Mouse (Mus musculus): ENCODE results near the gene Stpg4. TPM values are rescaled to one million over a fixed set of nuclear protein-coding genes. Genes with fewer than 3 reads are reported as not detected.

Gene Stpg4
- polyA plus RNA-seq, 1 experiment from 2014 or later = 0.27 TPM

DNA sequence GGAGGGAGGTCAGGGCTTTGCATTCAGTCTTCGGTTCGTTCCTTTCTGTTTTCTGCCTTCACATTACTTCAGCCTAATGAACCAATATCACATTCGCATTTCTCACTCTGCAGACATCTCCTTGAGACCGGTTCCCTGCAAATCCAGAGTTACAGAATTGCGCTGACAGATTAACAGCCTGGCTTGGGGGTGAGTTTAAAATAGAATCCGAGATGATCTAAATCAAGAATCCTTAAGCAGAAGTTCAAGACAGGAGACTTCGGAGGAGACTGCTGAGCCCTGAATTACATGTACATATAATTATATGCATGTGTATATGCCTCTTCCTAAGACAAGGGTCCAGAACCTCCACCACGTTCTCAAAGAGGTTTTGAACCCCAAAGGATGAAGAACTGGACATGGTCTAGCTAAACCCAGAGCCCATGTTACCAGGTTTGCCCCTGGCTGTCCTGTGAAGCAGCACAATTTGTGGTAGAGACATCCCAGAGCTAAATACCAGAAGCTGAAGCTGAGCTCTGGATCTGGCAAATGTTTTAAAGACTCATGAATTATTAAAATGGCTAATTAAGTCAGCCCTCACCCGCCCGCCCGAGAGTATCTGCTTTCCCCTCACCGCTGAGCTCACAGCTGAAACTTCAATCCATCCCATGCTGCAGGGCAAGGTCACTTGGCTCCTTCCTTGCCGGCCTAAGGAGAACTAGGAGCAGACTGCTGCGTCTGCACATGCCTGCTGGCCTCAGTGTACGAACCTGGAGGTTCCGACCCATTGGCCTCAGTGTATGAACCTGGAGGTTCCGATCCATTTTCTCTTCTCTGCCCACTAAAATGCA is 33.3 kb upstream of the Stpg4 start:
- Histone ChIP-seq H3K27ac (replicated peaks) (peak overlapping the region; percentile 89), H3K27me3 (replicated peaks) (0 out of 2 replicates have a peak, but pooled peaks cover 3% of the 10 kb centered on the region), H3K9ac (peak overlapping the region; percentile 72), H3K4me1 (peaks cover 42% of the 10 kb centered on the region), H3K36me3 (no peaks in the 10 kb centered on the region), H3K9me3 (no peaks in the 10 kb centered on the region), H3K4me2 (peak overlapping the region; percentile 66), H3K4me3 (peak overlapping the region; percentile 35)
- ATAC-seq (ENCODE audit: extremely low read depth, insufficient number of reproducible peaks, low FRiP score, low TSS enrichment) = no peak
- 35% methylated on average over 17 of the region's 17 CpGs for WGBS

GRCm38 (mm10) chr17:87459750-87460668 is 32.5 kb upstream of the Stpg4 start:
- peak overlapping the region; percentile 72 for H3K9ac ChIP-seq

DNA sequence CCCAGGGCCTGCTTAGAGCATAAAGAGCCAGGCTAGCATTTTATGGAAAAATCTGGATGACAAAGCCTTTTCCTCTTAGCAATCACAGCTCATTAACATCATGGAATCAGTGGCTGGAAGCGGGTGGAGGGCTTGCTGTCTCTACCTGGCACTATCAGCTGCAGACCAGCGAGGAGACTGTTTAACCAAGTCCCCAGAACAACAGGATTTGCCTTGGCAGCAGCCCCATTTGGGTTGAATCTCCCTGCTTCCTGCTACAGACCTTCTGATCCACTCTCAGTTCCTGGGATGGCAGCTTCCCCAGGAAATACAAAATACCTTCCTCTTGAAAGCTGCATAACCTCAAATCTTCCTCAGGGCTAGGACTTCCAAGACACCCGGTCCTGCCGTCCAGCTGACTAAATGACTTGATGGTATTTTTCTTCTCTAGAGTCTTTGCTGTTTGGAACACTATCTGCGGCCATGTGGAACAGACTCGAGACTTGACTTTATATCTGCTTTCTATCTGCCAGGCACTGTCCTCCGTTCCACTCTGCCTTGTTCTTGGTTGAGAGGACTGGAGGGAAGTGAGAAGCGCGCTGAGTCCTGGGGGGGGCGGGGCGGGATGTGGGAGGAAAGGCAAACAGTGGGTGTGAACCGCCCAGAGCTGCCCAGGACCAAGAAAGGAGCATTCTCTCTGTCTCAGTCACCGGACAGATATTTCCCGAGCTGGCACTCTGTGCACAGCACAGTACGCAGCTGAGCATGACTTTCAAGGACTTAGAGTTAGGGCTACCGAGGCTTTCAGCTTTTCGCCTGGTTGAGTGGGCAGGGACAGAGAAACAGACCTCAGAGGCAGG is 31.6 kb upstream of the Stpg4 start:
- peak; percentile 53; the same call in 1 of the 2 replicates for ATAC-seq (ENCODE audit: extremely low read depth, insufficient number of reproducible peaks, low FRiP score, low TSS enrichment)
- Histone ChIP-seq H3K4me3 (peak overlapping the region; percentile 35), H3K9me3 (no peaks in the 10 kb centered on the region), H3K36me3 (no peaks in the 10 kb centered on the region), H3K4me2 (peak overlapping the region; percentile 66), H3K4me1 (peaks cover 42% of the 10 kb centered on the region), H3K27ac (replicated peaks) (peak overlapping the region; percentile 89), H3K27me3 (replicated peaks) (0 out of 2 replicates have a peak, but pooled peaks cover 5% of the 10 kb centered on the region), H3K9ac (peak overlapping the region; percentile 72)
- 6% methylated on average over 15 of the region's 17 CpGs for WGBS

More at GRCm38 (mm10) chr17:87459750-87460668, 32.5 kb upstream of the Stpg4 start:
- WGBS = 10% methylated on average over 14 of the region's 14 CpGs
- peak overlapping the region; percentile 66 for H3K4me2 ChIP-seq
- ATAC-seq (ENCODE audit: extremely low read depth, insufficient number of reproducible peaks, low FRiP score, low TSS enrichment) = no peak
- peak overlapping the region; percentile 35 for H3K4me3 ChIP-seq
- 0 out of 2 replicates have a peak, but pooled peaks cover 5% of the 10 kb centered on the region for H3K27me3 ChIP-seq (replicated peaks)
- H3K4me1 ChIP-seq = peaks cover 42% of the 10 kb centered on the region
- H3K9me3 ChIP-seq = no peaks in the 10 kb centered on the region
- no peaks in the 10 kb centered on the region for H3K36me3 ChIP-seq
- H3K27ac ChIP-seq (replicated peaks) = peak overlapping the region; percentile 89

- 0 out of 2 replicates have a peak, but pooled peaks cover 5% of the 10 kb centered on the region for H3K27me3 ChIP-seq (replicated peaks)
- no peak overlapping the region for H3K4me3 ChIP-seq
- no peaks in the 10 kb centered on the region for H3K36me3 ChIP-seq
- ATAC-seq (ENCODE audit: extremely low read depth, insufficient number of reproducible peaks, low FRiP score, low TSS enrichment) = no peak
- H3K4me1 ChIP-seq = peaks cover 49% of the 10 kb centered on the region
- no peak overlapping the region; the same call in 1 of the 2 replicates for H3K9ac ChIP-seq
- no peak overlapping the region for H3K4me2 ChIP-seq
- 53% methylated on average over 7 of the region's 7 CpGs for WGBS
- H3K9me3 ChIP-seq = no peaks in the 10 kb centered on the region
- no peak overlapping the region for H3K27ac ChIP-seq (replicated peaks)
These were observed 30.4 kb upstream of the Stpg4 start for GRCm38 (mm10) chr17:87457961-87458360.

DNA sequence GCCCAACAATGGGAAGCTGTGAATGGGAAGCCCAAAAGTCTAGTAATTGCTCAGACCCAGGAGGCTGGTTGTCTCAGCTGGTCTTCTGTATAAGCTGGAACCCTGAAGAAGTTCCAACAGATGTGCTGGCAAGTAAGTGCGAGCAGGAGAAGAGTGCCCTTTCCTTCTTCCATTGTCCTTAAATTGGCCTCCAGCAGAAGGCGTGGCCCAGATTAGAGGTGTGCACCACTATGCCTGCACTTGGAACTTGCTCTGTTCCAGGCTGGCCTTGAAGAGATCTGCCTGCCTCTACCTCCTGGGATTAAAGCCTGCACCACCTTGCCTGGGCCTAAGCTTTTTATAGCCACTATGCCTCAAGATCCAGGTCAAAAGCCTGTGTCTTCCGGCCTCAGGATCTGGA is 26.6 kb upstream of the Stpg4 start:
- Histone ChIP-seq H3K4me3 (no peak overlapping the region), H3K36me3 (no peaks in the 10 kb centered on the region), H3K9ac (no peak overlapping the region), H3K27me3 (replicated peaks) (0 out of 2 replicates have a peak, but pooled peaks cover 3% of the 10 kb centered on the region), H3K9me3 (no peaks in the 10 kb centered on the region), H3K4me1 (peaks cover 27% of the 10 kb centered on the region), H3K4me2 (no peak overlapping the region), H3K27ac (replicated peaks) (no peak overlapping the region)
- ATAC-seq (ENCODE audit: extremely low read depth, insufficient number of reproducible peaks, low FRiP score, low TSS enrichment) = no peak
- 74% methylated on average over 3 of the region's 3 CpGs for WGBS

DNA sequence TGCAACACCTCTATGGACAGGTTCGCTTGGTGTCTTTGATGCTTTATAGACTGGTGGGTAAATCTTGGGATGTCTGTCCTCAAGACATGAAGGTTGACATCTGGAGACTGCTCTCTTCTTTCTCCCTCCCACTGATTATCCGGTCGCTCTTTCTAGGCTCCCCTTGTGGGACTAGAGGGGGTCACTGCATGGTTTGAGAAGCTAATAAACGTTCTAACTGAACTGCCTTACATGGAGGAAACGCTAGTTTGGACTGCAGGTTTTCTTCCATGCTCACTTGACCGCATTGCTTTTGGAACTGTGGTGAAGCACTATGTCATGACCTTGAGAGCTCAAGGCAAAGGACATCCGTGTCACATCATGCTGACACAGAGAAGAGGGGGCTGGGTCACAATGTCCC is 25.8 kb upstream of the Stpg4 start:
- H3K4me2 ChIP-seq = no peak overlapping the region
- WGBS = 69% methylated on average over 7 of the region's 7 CpGs
- H3K36me3 ChIP-seq = no peaks in the 10 kb centered on the region
- no peak for ATAC-seq (ENCODE audit: extremely low read depth, insufficient number of reproducible peaks, low FRiP score, low TSS enrichment)
- no peak overlapping the region for H3K27ac ChIP-seq (replicated peaks)
- H3K9ac ChIP-seq = no peak overlapping the region
- H3K9me3 ChIP-seq = no peaks in the 10 kb centered on the region
- H3K4me3 ChIP-seq = no peak overlapping the region
- peaks cover 24% of the 10 kb centered on the region for H3K4me1 ChIP-seq
- 0 out of 2 replicates have a peak, but pooled peaks cover 3% of the 10 kb centered on the region for H3K27me3 ChIP-seq (replicated peaks)

GRCm38 (mm10) chr17:87448881-87449280 is 21.3 kb upstream of the Stpg4 start:
- ATAC-seq (ENCODE audit: extremely low read depth, insufficient number of reproducible peaks, low FRiP score, low TSS enrichment) = no peak
- H3K4me1 ChIP-seq = peaks cover 30% of the 10 kb centered on the region
- H3K4me2 ChIP-seq = no peak overlapping the region
- no peak overlapping the region for H3K9ac ChIP-seq
- H3K4me3 ChIP-seq = no peak overlapping the region
- H3K27ac ChIP-seq (replicated peaks) = no peak overlapping the region
- 55% methylated on average over 8 of the region's 8 CpGs for WGBS
- H3K9me3 ChIP-seq = no peaks in the 10 kb centered on the region
- H3K36me3 ChIP-seq = peaks cover 4% of the 10 kb centered on the region; the same call in 1 of the 2 replicates
- no peaks in the 10 kb centered on the region for H3K27me3 ChIP-seq (replicated peaks)

- Histone ChIP-seq H3K4me1 (peaks cover 32% of the 10 kb centered on the region), H3K27ac (replicated peaks) (no peak overlapping the region), H3K4me3 (no peak overlapping the region), H3K9me3 (no peaks in the 10 kb centered on the region), H3K9ac (no peak overlapping the region), H3K4me2 (no peak overlapping the region), H3K27me3 (replicated peaks) (no peaks in the 10 kb centered on the region), H3K36me3 (peaks cover 10% of the 10 kb centered on the region; the same call in 1 of the 2 replicates)
- WGBS = 87% methylated on average over 9 of the region's 9 CpGs
- ATAC-seq (ENCODE audit: extremely low read depth, insufficient number of reproducible peaks, low FRiP score, low TSS enrichment) = no peak
These were observed 20.8 kb upstream of the Stpg4 start for GRCm38 (mm10) chr17:87448339-87448738.

DNA sequence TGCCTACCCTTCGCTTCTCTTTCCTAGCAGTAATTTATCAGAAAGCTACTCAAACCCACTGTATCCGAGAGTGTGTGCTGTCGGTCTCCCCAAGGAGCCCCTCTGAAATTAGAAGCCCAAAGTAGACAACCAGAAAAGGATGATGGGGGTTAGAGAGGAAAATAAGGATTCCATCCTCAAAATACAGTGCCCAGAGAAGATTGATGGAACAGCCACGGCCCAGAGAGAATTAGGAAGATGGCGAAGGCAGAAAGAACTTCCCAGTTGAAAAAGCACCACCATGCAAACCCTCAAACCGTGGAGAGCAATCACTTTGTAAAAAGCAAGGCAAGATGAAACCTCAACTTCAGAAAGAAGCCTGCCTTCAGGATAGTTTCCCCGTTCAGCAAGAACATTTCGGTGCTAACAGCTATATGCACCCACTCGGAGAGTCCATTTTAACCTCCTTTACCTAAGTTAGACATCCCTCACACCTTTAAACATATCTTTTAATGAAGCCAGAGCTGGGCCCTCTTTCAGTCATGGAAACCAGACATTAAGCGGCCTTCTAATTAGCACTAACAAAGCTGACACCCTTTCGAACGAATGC is 20.2 kb upstream of the Stpg4 start:
- no peak for ATAC-seq (ENCODE audit: extremely low read depth, insufficient number of reproducible peaks, low FRiP score, low TSS enrichment)
- 51% methylated on average over 12 of the region's 12 CpGs for WGBS
- H3K36me3 ChIP-seq = peaks cover 10% of the 10 kb centered on the region; the same call in 1 of the 2 replicates

More for the DNA sequence above, 20.2 kb upstream of the Stpg4 start:
- H3K27me3 ChIP-seq (replicated peaks) = no peaks in the 10 kb centered on the region
- H3K9me3 ChIP-seq = no peaks in the 10 kb centered on the region
- H3K4me2 ChIP-seq = peak overlapping the region; percentile 86
- peak overlapping the region; percentile 94 for H3K4me3 ChIP-seq
- peaks cover 37% of the 10 kb centered on the region for H3K4me1 ChIP-seq
- peak overlapping the region; percentile 99 for H3K27ac ChIP-seq (replicated peaks)
- H3K9ac ChIP-seq = peak overlapping the region; percentile 100
